ENCODE assay signal across 15 mouse cellular contexts in genomic region chr12:79747541-79747940, GRCm38 (mm10).
"Had no signal": no experiment of that assay in that cellular context is flagged by ENCODE, and none has a peak within 500 bp of the region (broad histone marks: within the 10 kb centered on the region; RNA-seq: fewer than 3 reads in every experiment).

No protein-coding gene starts in this region.

- ATAC-seq: inflammation-experienced regulatory T-cells, adult 6 months; midbrain, embryonic 13.5 days had no signal

- H3K36me3 ChIP-seq: limb, embryonic 13.5 days; midbrain, embryonic 13.5 days; neural tube, embryonic 15.5 days had no signal

- H3K27ac ChIP-seq: kidney, postnatal 0 days; limb, embryonic 13.5 days; liver, embryonic 14.5 days; midbrain, embryonic 13.5 days; neural tube, embryonic 15.5 days had no signal

- H3K4me3 ChIP-seq: limb, embryonic 13.5 days; midbrain, embryonic 13.5 days; myocyte; neural tube, embryonic 15.5 days had no signal

- H3K9me3 ChIP-seq: limb, embryonic 13.5 days; midbrain, embryonic 13.5 days; neural tube, embryonic 15.5 days had no signal

- H3K4me2 ChIP-seq: limb, embryonic 13.5 days; midbrain, embryonic 13.5 days; neural tube, embryonic 15.5 days had no signal

- H3K27me3 ChIP-seq: limb, embryonic 13.5 days; midbrain, embryonic 13.5 days; neural tube, embryonic 15.5 days had no signal

- H3K9ac ChIP-seq: limb, embryonic 13.5 days; liver, embryonic 14.5 days; midbrain, embryonic 13.5 days; neural tube, embryonic 15.5 days had no signal

- DNase-seq: kidney, adult 11 months; kidney, adult 9 months; kidney, postnatal 36 days; lung, adult 18-20 months; right cerebral cortex, adult 18-20 months; right cerebral cortex, postnatal 25 days; thymus, adult 2 months; thymus, postnatal 25 days had no signal
